Mouse (Mus musculus) myocyte (in vitro differentiated cells): ENCODE results near the gene Parvb. TPM values are rescaled to one million over a fixed set of nuclear protein-coding genes. Genes with fewer than 3 reads are reported as not detected.

Source experiments
- H3K27me3 ChIP-seq: one replicate; pipeline ENCODE4 v1.6.1; 2011; ENCODE audit not compliant: control insufficient read depth, insufficient read depth, insufficient read length
- H3K36me3 ChIP-seq: one replicate; pipeline ENCODE4 v1.6.1; 2011; ENCODE audit not compliant: control insufficient read depth, insufficient read depth
- H3K4me2 ChIP-seq: one replicate; pipeline ENCODE4 v1.6.1; 2011; ENCODE audit warnings: low read depth, control low read depth
- H3K4me3 ChIP-seq: one replicate; pipeline ENCODE4 v1.5.1; 2011; ENCODE audit warnings: mild to moderate bottlenecking, control low read depth, moderate library complexity
- H3K79me2 ChIP-seq: one replicate; pipeline ENCODE4 v1.6.1; 2011; ENCODE audit not compliant: control insufficient read depth, insufficient read depth
- H3ac ChIP-seq: one replicate; pipeline ENCODE4 v1.6.1; 2011; ENCODE audit not compliant: control insufficient read depth, insufficient read length
- CEBPB ChIP-seq: IDR thresholded peaks from 2 replicates; pipeline ENCODE4 v1.6.1; 2011; ENCODE audit warnings: mild to moderate bottlenecking, moderate library complexity; ENCODE audit not compliant: poor library complexity, insufficient read depth, severe bottlenecking
- E2F4 ChIP-seq: IDR thresholded peaks from one replicate; pipeline ENCODE4 v1.6.1; 2011; ENCODE audit warnings: mild to moderate bottlenecking, control low read depth, moderate library complexity; ENCODE audit not compliant: insufficient read depth
- MAX ChIP-seq: IDR thresholded peaks from one replicate; pipeline ENCODE4 v1.6.1; 2011; ENCODE audit warnings: low read depth, mild to moderate bottlenecking, control low read depth
- MYOD1 ChIP-seq, 3 experiments: IDR thresholded peaks; one replicate each; pipeline ENCODE4 v1.6.1; 2011; ENCODE audit warnings: control low read depth in 2 of 3, low read depth in 2 of 3, mild to moderate bottlenecking in 2 of 3, moderate library complexity in 1 of 3; ENCODE audit not compliant: insufficient read length in 2 of 3, control insufficient read depth in 1 of 3
- MYOG ChIP-seq, 3 experiments: IDR thresholded peaks; one replicate each; pipeline ENCODE4 v1.6.1; 2011; ENCODE audit warnings: control low read depth in 2 of 3, low read depth in 2 of 3, mild to moderate bottlenecking in 2 of 3; ENCODE audit not compliant: insufficient read length in 2 of 3, control insufficient read depth in 1 of 3, insufficient read depth in 1 of 3
- POLR2A ChIP-seq: IDR thresholded peaks from one replicate; pipeline ENCODE4 v1.6.1; 2011; ENCODE audit warnings: low read depth, mild to moderate bottlenecking, control low read depth, moderate library complexity; ENCODE audit not compliant: insufficient read length
- POLR2AphosphoS2 ChIP-seq: IDR thresholded peaks from one replicate; pipeline ENCODE4 v1.6.1; 2011; ENCODE audit warnings: low read depth, control low read depth; ENCODE audit not compliant: insufficient read length
- REST ChIP-seq: IDR thresholded peaks from one replicate; pipeline ENCODE4 v1.6.1; 2011; ENCODE audit warnings: mild to moderate bottlenecking, control low read depth, moderate library complexity; ENCODE audit not compliant: insufficient read depth, insufficient read length
- SRF ChIP-seq: IDR thresholded peaks from one replicate; pipeline ENCODE4 v1.6.1; 2011; ENCODE audit warnings: low read depth; ENCODE audit not compliant: control insufficient read depth, insufficient read length
- TCF12 ChIP-seq: IDR thresholded peaks from one replicate; pipeline ENCODE4 v1.6.1; 2011; ENCODE audit warnings: mild to moderate bottlenecking, control low read depth; ENCODE audit not compliant: poor library complexity, insufficient read depth, severe bottlenecking
- TCF3 ChIP-seq: IDR thresholded peaks from one replicate; pipeline ENCODE4 v1.6.1; 2011; ENCODE audit warnings: low read depth, control low read depth; ENCODE audit not compliant: insufficient read length
- USF1 ChIP-seq: IDR thresholded peaks from one replicate; pipeline ENCODE4 v1.6.1; 2011; ENCODE audit warnings: low read depth, mild to moderate bottlenecking, control low read depth, moderate library complexity
- polyA plus RNA-seq: library from polyadenylated mRNA; unstranded; fragments of >200 nt; fragmentation: generic; extraction: Trizol; gene quantifications from one replicate; pipeline ENCODE4 v1.2.1, GENCODE M21; 2012; ENCODE audit warnings: missing spikeins

Parvb gene
- polyA plus RNA-seq, 1 experiment = 86.2 TPM

GRCm38 (mm10) chr15:84305333-84305732, 73.5 kb downstream of the Parvb start:
- Histone ChIP-seq H3ac (no peak overlapping the region), H3K79me2 (no peaks in the 10 kb centered on the region), H3K4me3 (no peak overlapping the region), H3K4me2 (no peak overlapping the region), H3K27me3 (no peaks in the 10 kb centered on the region), H3K36me3 (peaks cover 32% of the 10 kb centered on the region)
- TF ChIP-seq TCF12 (no peak), REST (no peak), POLR2A (no peak), USF1 (no peak), SRF (no peak), MYOD1 (IDR thresholded peaks at IDR 0.05; ENCODE audit: control insufficient read depth in 1 of 3, insufficient read length in 2 of 3, low read depth in 2 of 3) (no peak), CEBPB (no peak), MYOG (IDR thresholded peaks at IDR 0.05; ENCODE audit: control insufficient read depth in 1 of 3, insufficient read depth in 1 of 3, insufficient read length in 2 of 3, low read depth in 2 of 3) (no peak), POLR2AphosphoS2 (no peak), MAX (no peak), TCF3 (no peak), E2F4 (no peak)

GRCm38 (mm10) chr15:84310271-84310670, 78.4 kb downstream of the Parvb start:
- Histone ChIP-seq H3K4me3 (no peak overlapping the region), H3K27me3 (no peaks in the 10 kb centered on the region), H3K36me3 (peaks cover 28% of the 10 kb centered on the region), H3ac (no peak overlapping the region), H3K79me2 (no peaks in the 10 kb centered on the region), H3K4me2 (no peak overlapping the region)
- TF ChIP-seq POLR2AphosphoS2 (no peak), MYOG (IDR thresholded peaks at IDR 0.05; ENCODE audit: control insufficient read depth in 1 of 3, insufficient read depth in 1 of 3, insufficient read length in 2 of 3, low read depth in 2 of 3) (no peak), USF1 (no peak), MYOD1 (IDR thresholded peaks at IDR 0.05; ENCODE audit: control insufficient read depth in 1 of 3, insufficient read length in 2 of 3, low read depth in 2 of 3) (no peak), SRF (no peak), TCF3 (no peak), CEBPB (no peak)

GRCm38 (mm10) chr15:84311295-84312085, 79.6 kb downstream of the Parvb start:
- Histone ChIP-seq H3K4me3 (no peak overlapping the region), H3K79me2 (no peaks in the 10 kb centered on the region), H3K27me3 (no peaks in the 10 kb centered on the region), H3K4me2 (no peak overlapping the region), H3K36me3 (peaks cover 31% of the 10 kb centered on the region), H3ac (no peak overlapping the region)
- TF ChIP-seq USF1 = no peak
- TF ChIP-seq MYOG (IDR thresholded peaks at IDR 0.05; ENCODE audit: control insufficient read depth in 1 of 3, insufficient read depth in 1 of 3, insufficient read length in 2 of 3, low read depth in 2 of 3) = no peak
- no peak for TF ChIP-seq MAX
- TF ChIP-seq SRF = no peak
- no peak for TF ChIP-seq TCF12

- H3K4me2 ChIP-seq = no peak overlapping the region
- H3K79me2 ChIP-seq = no peaks in the 10 kb centered on the region
Observed at GRCm38 (mm10) chr15:84312878-84313565, 81.2 kb downstream of the Parvb start.

More at GRCm38 (mm10) chr15:84312878-84313565, 81.2 kb downstream of the Parvb start:
- Histone ChIP-seq H3ac (no peak overlapping the region), H3K4me3 (no peak overlapping the region), H3K27me3 (no peaks in the 10 kb centered on the region), H3K36me3 (peaks cover 32% of the 10 kb centered on the region)
- TF ChIP-seq TCF3 (no peak), MYOD1 (IDR thresholded peaks at IDR 0.05; ENCODE audit: control insufficient read depth in 1 of 3, insufficient read length in 2 of 3, low read depth in 2 of 3) (no peak), USF1 (no peak), MYOG (IDR thresholded peaks at IDR 0.05; ENCODE audit: control insufficient read depth in 1 of 3, insufficient read depth in 1 of 3, insufficient read length in 2 of 3, low read depth in 2 of 3) (no peak), MAX (no peak), TCF12 (no peak), E2F4 (no peak), CEBPB (no peak), SRF (no peak), POLR2A (no peak), REST (no peak), POLR2AphosphoS2 (no peak)
